Mouse (Mus musculus): ENCODE data around the gene Adgrl3.

Adgrl3 gene

GRCm38 (mm10) chr5:81248724-81249123 is 228.8 kb downstream of the Adgrl3 start:
- no peak for DNase-seq (ENCODE audit: low spot score)

GRCm38 (mm10) chr5:81256091-81256490 is 236.2 kb downstream of the Adgrl3 start:
- DNase-seq (ENCODE audit: low spot score) = no peak

- DNase-seq (ENCODE audit: low spot score) = no peak
Observed at GRCm38 (mm10) chr5:81269689-81270088, 249.8 kb downstream of the Adgrl3 start.

DNA sequence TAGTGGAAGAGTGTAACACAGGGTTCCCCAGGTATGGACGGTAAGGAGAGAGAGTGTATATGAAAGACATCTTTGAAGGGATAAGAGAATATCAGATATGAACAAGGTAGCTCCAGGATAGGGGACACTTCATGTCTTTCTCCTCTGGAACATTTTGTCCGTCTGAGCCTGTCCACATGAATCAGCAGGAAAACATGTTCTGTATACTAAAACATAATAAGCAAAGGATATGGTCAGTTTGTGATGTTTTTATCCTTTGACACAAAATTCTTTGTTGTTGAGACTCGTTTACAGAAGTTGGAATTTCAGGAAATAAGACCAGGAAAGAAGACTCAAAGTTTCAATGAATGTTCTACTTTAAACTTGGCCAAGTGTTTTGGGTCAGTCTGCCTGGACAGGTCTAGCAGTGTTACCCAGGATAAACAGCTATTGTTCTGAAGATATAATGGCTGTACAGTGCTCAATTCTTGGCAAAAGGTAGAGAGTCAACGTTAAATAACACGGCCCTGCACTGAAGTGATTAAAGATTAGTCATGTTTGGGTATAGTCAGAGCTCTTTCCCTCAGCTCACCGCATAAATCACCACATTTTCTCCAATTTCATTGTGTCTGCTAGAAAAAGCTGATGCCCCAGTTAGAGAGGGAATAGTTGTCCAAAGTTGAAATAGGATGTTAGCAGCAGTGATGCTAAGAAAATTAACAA is 255.6 kb downstream of the Adgrl3 start:
- no peak for DNase-seq (ENCODE audit: low spot score)

DNA sequence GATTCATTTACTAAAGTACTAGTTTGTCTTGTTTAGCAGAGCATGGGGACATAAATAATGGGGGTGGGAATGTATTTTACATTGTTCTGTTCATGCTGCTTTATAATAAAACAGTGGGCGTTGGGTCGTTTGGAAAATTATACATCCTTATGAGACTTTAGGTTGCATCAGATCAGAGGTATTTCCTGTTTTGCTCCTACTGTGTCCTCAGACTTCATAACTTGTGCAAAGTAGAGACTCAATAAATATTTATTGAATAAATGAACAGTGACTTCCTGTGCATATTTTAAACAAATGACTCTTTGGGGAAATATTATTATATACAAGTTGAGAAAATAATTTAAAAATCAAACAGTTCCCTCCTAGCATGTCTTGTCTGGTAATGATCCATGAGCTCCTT is 259.3 kb downstream of the Adgrl3 start:
- DNase-seq (ENCODE audit: low spot score) = no peak

DNA sequence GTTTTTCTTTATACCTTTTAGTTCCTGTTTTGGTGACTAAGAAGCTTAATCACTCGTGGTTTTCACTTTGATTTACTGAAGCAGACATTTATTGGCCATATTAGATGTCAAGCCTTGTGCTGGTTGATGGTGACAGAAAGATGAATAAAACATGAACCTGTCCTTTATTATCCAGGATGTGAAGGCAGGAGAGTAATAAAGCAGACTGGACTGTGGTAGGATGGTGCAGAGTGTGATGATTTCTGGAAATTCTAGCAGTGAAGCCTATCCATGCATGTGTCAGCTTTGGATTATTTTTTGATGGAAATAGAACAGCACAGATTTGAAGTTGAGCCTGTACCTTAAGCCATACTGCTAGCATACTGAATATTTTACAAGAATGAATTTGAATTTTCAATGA is 265.7 kb downstream of the Adgrl3 start:
- no peak for DNase-seq (ENCODE audit: low spot score)

DNA sequence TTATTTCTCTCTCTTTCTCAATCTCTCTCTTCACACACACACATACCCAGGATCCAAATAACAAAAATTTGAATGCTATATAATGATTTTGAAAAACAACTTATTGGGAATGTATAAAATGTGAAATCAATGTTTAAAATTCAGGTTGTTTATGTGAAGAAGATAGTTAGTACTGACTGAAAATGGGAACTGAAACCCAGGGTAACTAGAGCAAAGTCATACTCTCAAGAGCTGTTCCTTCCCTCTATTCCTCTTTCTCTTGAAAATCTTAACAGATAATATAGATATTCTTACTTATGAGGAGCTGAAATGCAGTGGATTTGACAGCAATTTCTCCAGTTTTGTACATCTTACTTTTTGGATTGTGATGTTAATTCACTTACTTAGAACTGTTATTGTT is 281.9 kb downstream of the Adgrl3 start:
- no peak for DNase-seq (ENCODE audit: low spot score)

- no peak for DNase-seq (ENCODE audit: low spot score)
Observed at GRCm38 (mm10) chr5:81317406-81318112, 297.6 kb downstream of the Adgrl3 start.

DNA sequence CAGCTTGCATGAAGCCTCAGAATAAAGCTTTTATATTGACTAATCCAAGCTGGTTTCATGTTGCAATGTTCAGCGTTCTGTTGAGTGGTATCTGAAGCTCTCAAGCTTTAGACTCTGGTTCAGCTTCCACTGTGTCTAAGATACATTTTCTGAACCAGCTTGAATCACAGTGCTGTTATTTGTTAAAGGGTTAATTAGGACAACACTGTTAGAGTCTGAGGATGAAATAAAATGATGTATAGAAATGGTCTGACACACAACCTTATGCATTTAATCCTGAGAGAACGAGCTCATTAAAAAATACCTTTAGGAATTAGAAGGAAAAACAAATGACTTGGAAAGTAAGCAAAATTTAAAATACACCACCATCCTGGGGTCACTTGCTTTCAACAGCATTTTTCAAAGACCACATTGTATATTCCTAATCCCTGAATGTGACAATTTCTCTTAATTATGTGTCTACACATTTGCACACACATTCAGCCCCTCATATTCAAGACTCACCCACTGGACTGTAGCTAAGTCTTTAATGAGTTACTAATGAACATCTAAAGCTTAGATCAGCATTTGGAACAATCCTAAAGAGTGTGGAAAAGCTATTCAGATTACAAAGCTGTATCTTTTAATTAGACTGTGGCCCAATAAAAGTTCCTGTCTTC is 301.5 kb downstream of the Adgrl3 start:
- no peak for DNase-seq (ENCODE audit: low spot score)

GRCm38 (mm10) chr5:81322064-81322463 is 302.1 kb downstream of the Adgrl3 start:
- peak; percentile 15 for DNase-seq (ENCODE audit: low spot score)

- DNase-seq (ENCODE audit: low spot score) = no peak
Observed at GRCm38 (mm10) chr5:81326916-81327315, 307.0 kb downstream of the Adgrl3 start.

GRCm38 (mm10) chr5:81327392-81327791 is 307.5 kb downstream of the Adgrl3 start:
- no peak for DNase-seq (ENCODE audit: low spot score)

DNA sequence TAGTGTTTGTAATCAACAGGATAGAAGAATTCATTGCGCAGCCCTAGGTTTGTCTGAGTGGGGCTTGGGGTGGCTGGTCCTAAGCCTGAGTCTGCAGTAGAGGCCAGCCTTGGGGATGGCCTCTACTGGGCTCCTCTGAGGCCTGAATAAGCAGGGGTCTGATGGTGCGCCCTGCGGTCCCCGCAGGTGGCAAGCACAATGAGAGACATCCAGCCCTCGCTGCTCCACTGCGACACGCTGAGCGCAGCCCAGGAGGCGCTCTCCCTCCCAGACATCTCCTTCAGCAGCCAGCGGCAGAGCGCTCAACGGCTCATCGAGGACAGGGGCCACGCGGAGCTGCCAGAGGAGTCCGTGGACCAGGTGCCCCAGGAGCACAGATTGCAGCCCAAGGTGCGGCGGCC is 309.6 kb downstream of the Adgrl3 start:
- DNase-seq (ENCODE audit: low spot score) = no peak

DNA sequence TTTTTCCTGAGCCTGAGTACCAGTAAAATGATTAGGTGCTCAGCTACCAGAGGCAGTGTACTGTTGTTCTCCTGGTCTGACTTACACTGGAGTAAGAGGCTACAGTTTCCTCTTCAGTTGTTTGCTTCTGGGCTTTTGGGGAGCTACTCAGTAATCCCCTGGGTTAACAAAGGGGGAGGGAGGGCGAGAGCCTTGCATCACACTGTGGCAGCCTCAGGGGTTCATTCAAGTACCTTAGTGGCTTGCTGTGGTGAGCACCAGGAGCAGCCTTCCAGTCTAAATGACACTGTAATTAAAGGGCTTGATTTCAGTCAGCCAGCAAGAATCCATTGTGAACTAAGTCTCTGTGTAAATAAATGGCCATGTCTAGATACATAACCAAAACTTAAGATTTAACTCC is 324.4 kb downstream of the Adgrl3 start:
- DNase-seq (ENCODE audit: low spot score) = no peak

- no peak for DNase-seq (ENCODE audit: low spot score)
Observed at GRCm38 (mm10) chr5:81345096-81345435, 325.1 kb downstream of the Adgrl3 start.

DNA sequence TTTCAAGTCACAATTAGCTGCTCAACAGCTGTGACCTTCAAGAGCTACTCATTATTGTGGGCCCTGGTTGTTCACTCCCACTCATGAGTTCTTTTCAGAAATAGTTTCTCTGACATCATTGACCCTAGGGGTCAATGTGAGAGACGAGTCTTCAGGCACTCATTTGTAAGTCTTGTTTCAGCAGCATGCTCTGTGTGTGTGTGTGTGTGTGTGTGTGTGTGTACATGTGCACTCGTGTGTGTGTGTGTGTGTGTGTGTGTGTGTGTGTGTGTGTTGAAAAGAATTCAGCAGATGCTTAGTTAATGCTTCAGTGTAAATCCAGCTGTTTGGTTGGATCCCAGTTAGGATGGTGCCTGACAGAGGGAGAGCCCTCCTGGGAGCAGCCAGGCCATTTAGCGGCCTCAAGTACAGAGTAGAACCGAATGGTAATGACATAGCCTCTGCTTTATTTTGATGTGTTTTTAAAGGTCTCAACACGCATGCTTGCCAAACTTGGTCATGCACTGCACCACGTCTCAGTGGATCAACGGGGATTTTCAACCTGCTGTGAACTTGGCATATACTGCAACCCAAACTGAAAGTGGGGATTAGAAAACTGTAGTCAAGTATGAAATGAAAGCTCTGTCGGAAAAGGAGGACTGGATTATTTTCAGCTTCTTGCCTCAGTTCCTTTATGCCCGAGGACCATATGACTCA is 325.6 kb downstream of the Adgrl3 start:
- no peak for DNase-seq (ENCODE audit: low spot score)

- DNase-seq (ENCODE audit: low spot score) = no peak
Observed at GRCm38 (mm10) chr5:81347571-81347970, 327.6 kb downstream of the Adgrl3 start.

- DNase-seq (ENCODE audit: low spot score) = no peak
Observed at GRCm38 (mm10) chr5:81359560-81359959, 339.6 kb downstream of the Adgrl3 start.

DNA sequence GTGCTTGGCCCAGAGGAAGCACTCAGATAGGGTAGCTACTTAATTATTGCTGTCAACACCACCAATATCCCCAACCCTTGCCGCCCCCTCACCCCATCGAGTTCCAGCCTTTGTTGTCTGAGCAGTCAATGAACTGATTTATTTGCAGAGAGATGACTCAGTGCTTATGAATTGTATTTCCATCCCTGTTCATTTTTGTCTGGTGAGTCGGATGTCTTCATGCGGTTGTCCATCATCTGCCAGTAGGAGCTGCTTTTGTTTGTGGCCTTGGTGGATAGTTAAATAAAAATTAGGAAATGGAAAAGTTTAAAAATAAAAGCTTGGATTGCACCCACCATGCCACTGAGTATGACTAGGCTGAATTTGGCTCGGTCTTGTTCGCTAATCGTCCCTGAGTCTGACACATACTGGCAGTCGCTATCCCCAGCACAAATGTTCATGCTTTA is 344.3 kb downstream of the Adgrl3 start:
- DNase-seq (ENCODE audit: low spot score) = no peak

DNA sequence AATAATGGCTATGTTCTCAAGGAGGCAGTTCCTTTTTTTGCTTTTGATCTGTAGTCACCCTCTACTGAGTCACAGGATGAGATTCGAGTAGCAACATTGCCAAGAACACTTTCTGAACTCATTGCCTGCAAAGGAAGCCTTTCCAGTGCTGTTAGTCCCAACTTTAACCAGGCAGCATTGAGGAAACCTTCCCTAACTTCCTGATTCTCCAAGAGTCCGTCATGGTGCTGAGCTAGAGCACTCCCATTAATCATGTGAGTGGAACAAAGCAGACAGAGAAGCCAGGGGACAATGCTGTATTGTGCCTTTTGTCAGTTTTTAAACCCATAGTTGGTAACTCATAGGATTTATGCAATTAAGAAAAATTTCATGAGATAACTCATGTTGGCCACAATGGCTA is 345.3 kb downstream of the Adgrl3 start:
- no peak for DNase-seq (ENCODE audit: low spot score)

DNA sequence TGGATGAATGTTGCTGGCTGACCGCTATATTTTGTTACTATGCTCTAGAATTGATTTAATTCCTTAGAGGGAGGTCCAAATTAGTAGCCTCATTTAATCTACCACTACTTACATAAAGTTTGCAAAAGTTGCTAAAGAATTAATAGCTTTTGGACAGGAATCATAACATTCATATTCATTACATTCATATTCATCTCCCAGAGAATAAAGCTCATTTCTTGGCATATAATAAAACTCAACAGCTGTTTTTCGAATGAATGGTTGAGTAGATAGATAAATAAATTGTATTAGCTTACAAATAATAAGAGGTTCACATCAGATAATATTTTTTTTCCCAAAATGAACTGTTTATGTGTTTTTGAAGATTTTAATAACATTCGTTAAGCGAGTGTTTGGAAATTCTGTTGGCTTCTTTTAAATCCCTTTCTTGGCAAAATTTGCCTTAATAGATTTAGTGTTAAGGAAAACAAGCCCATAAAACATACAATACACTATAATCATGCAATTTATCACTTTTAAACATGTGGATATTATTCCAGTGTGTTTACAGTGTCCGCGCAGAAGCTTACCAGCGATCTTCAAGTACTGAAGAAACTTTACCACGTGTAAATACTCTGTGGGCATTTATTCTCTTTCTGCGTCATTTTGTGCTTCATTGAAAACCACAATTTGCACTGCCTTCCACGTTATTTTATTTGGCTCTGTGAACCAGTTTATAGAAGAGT is 350.4 kb downstream of the Adgrl3 start:
- no peak for DNase-seq (ENCODE audit: low spot score)

- no peak for DNase-seq (ENCODE audit: low spot score)
Observed at GRCm38 (mm10) chr5:81375992-81376391, 356.1 kb downstream of the Adgrl3 start.

Data from left cerebral cortex, adult 11 months (tissue).